Mouse (Mus musculus): Measurements from ENCODE around the gene Pla2g4a. TPM values are rescaled to one million over a fixed set of nuclear protein-coding genes. Genes with fewer than 3 reads are reported as not detected.

Gene Pla2g4a
- polyA plus RNA-seq, 1 experiment from 2014 or later: 23.6 TPM

DNA sequence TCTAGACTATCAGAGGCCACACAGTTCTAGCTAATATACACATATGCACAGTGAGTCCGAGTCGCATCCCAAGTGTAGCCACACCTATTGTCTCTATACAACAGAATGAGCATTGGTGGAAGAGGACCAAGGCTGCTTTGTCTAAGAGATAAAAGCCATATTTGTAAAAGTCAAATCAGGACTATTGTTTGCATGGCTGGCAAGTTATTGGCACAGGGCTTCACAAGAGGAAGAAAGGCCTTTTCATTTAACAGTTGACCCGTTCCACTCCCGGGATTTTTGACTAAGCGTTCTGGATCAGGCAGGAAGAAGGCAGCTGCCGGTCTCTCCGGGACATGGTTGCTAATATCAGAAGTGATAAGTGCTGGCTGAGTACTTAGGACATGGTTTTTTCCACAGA lies 41.8 kb downstream of the Pla2g4a start:
- no peaks in the 10 kb centered on the region for H3K27me3 ChIP-seq (replicated peaks; ENCODE audit: control insufficient read depth, insufficient read depth, low read length)
- H3K36me3 ChIP-seq (ENCODE audit: control insufficient read depth, insufficient read depth, low read length): no peaks in the 10 kb centered on the region
- no peak overlapping the region for H3K4me2 ChIP-seq
- H3K4me1 ChIP-seq (replicated peaks; ENCODE audit: control insufficient read depth, insufficient read depth, low read length): no peaks in the 10 kb centered on the region
- DNase-seq (ENCODE audit: low spot score): no peak
- WGBS: 80% methylated on average over 7 of the region's 7 CpGs
- no peak overlapping the region for H3K27ac ChIP-seq (ENCODE audit: low read depth, low read length)
- no peak overlapping the region for H3K9ac ChIP-seq (ENCODE audit: low read depth, low read length)
- no peaks in the 10 kb centered on the region for H3K9me3 ChIP-seq (ENCODE audit: control insufficient read depth, low read length)
- H3K4me3 ChIP-seq (ENCODE audit: low read depth, low read length): no peak overlapping the region
- ATAC-seq (replicated peaks; ENCODE audit: low FRiP score): no peak

DNA sequence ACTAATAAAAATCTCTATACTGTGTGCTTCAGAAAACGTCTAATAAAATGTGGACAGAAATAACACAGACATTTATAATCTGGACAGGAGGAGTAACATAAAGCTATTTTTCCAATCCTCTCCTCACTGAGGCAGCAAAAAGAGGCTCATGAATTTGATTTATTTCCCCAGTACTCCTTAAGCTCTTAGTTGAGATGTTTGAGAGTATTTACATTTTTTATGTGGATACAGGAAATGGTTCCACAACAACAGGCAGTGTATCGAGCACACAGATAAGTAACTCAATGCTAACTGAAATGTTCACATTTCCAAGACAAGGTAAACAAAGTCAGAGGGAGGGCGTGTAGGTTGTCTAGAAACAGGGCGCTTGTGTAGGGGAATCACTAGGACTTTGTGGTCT lies 48.1 kb downstream of the Pla2g4a start:
- DNase-seq (ENCODE audit: low spot score) (no peak), ATAC-seq (replicated peaks; ENCODE audit: low FRiP score) (no peak)
- no peak overlapping the region for H3K27ac ChIP-seq (ENCODE audit: low read depth, low read length)
- 67% methylated on average over 4 of the region's 4 CpGs for WGBS
- no peaks in the 10 kb centered on the region for H3K9me3 ChIP-seq (ENCODE audit: control insufficient read depth, low read length)
- no peak overlapping the region for H3K9ac ChIP-seq (ENCODE audit: low read depth, low read length)
- H3K4me1 ChIP-seq (replicated peaks; ENCODE audit: control insufficient read depth, insufficient read depth, low read length): no peaks in the 10 kb centered on the region
- H3K27me3 ChIP-seq (replicated peaks; ENCODE audit: control insufficient read depth, insufficient read depth, low read length): no peaks in the 10 kb centered on the region
- no peak overlapping the region for H3K4me2 ChIP-seq
- H3K4me3 ChIP-seq (ENCODE audit: low read depth, low read length): no peak overlapping the region
- no peaks in the 10 kb centered on the region for H3K36me3 ChIP-seq (ENCODE audit: control insufficient read depth, insufficient read depth, low read length)

DNA sequence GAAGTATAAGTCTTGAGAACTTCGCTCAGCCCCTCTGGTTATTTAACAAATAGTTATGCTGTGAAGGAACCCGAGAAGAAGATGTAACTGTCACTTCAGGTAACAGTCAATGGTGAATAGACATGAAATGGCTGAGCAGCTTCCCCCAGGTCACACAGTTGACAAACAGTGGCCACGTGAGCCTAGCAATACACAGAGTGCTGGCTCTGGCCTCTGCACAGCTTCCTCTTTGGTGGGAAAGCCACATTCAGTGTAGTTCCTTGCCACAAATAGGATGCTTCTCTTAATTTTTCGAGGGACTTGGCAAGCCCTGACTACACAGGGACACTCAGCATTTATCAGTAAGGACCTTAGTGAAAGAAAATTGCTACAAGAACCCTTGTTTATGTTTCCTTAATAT lies 50.0 kb downstream of the Pla2g4a start:
- Histone ChIP-seq H3K4me3 (ENCODE audit: low read depth, low read length) (no peak overlapping the region), H3K4me2 (no peak overlapping the region), H3K9me3 (ENCODE audit: control insufficient read depth, low read length) (no peaks in the 10 kb centered on the region), H3K36me3 (ENCODE audit: control insufficient read depth, insufficient read depth, low read length) (no peaks in the 10 kb centered on the region), H3K27ac (ENCODE audit: low read depth, low read length) (no peak overlapping the region), H3K9ac (ENCODE audit: low read depth, low read length) (no peak overlapping the region), H3K27me3 (replicated peaks; ENCODE audit: control insufficient read depth, insufficient read depth, low read length) (no peaks in the 10 kb centered on the region), H3K4me1 (replicated peaks; ENCODE audit: control insufficient read depth, insufficient read depth, low read length) (no peaks in the 10 kb centered on the region)
- 62% methylated on average over 4 of the region's 4 CpGs for WGBS
- no peak for ATAC-seq (replicated peaks; ENCODE audit: low FRiP score)
- no peak for DNase-seq (ENCODE audit: low spot score)

DNA sequence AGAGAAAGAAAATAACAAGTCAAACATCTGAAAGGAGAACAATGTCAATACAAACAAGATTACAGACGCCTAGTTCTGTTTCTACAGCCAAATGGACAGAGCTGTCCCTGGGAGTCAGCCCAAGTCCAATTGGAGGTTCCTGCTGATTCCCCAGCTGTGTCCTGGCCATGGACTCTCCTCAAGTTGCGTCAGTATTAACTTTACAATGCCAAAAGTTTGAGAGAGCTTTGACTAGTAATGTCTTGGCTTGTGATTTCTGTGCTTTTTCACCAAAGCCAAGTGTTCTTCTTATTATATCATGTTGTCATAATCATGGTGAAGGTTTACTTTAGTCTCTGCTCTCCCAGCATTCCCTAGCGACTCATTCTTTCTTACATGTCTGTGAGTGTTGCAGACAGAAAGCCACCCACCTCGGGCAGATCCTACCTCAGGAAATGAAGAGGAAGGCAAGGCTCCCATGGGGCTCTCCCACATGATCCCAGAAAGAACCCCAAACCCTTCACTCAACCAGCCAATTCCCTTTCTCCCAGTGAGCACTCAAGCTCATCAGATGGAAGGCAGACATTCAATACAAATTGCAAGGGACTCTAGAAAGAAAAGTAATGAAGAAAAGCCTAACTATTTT lies 63.0 kb downstream of the Pla2g4a start:
- Histone ChIP-seq H3K4me1 (replicated peaks; ENCODE audit: control insufficient read depth, insufficient read depth, low read length) (no peaks in the 10 kb centered on the region), H3K36me3 (ENCODE audit: control insufficient read depth, insufficient read depth, low read length) (no peaks in the 10 kb centered on the region), H3K9me3 (ENCODE audit: control insufficient read depth, low read length) (no peaks in the 10 kb centered on the region), H3K4me2 (no peak overlapping the region), H3K27me3 (replicated peaks; ENCODE audit: control insufficient read depth, insufficient read depth, low read length) (no peaks in the 10 kb centered on the region), H3K27ac (ENCODE audit: low read depth, low read length) (no peak overlapping the region), H3K4me3 (ENCODE audit: low read depth, low read length) (no peak overlapping the region), H3K9ac (ENCODE audit: low read depth, low read length) (no peak overlapping the region)
- no peak for ATAC-seq (replicated peaks; ENCODE audit: low FRiP score)
- no peak for DNase-seq (ENCODE audit: low spot score)
- 82% methylated on average over 4 of the region's 4 CpGs for WGBS

DNA sequence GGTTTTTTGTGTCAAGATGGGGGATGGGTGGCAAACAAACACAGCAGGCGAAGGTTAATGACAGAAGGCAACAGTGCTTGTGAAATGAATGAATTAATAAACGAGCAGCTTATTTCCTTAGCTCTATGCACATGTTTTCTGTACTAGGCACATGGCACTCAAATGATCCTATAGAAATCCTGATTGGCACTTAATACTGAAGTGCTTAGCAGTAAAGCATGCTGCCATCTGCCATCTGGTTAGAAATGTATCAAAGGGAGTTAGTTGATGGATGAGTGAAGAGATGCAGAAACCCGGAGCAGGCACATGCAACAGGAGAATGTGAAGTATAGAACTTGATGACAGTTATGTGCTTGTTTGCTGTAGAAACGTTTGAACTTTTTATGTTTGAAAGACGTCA lies 64.5 kb downstream of the Pla2g4a start:
- DNase-seq (ENCODE audit: low spot score) (no peak), ATAC-seq (replicated peaks; ENCODE audit: low FRiP score) (no peak)
- Histone ChIP-seq H3K27ac (ENCODE audit: low read depth, low read length) (no peak overlapping the region), H3K4me3 (ENCODE audit: low read depth, low read length) (no peak overlapping the region), H3K36me3 (ENCODE audit: control insufficient read depth, insufficient read depth, low read length) (no peaks in the 10 kb centered on the region), H3K9me3 (ENCODE audit: control insufficient read depth, low read length) (no peaks in the 10 kb centered on the region), H3K27me3 (replicated peaks; ENCODE audit: control insufficient read depth, insufficient read depth, low read length) (no peaks in the 10 kb centered on the region), H3K4me2 (no peak overlapping the region), H3K4me1 (replicated peaks; ENCODE audit: control insufficient read depth, insufficient read depth, low read length) (no peaks in the 10 kb centered on the region), H3K9ac (ENCODE audit: low read depth, low read length) (no peak overlapping the region)
- 70% methylated on average over 5 of the region's 5 CpGs for WGBS

DNA sequence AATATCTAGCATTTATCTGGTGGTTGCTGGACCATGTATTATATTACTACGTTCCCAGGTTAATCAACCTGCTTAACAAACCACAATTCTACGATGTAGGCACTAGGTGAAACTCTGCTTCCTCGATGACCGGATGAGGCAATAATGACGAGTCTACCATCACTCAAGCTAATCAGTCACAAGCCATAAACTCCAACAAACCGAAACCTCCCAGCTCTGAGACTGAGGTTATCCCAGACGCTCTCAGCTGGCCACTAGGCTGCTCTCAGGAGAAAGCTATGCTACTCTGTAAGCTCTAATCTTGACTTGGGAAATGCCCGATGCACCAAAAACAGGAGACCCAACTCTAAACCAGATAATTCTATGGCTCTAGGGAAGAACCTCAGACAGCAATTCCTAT lies 66.2 kb downstream of the Pla2g4a start:
- ATAC-seq (replicated peaks; ENCODE audit: low FRiP score): no peak

DNA sequence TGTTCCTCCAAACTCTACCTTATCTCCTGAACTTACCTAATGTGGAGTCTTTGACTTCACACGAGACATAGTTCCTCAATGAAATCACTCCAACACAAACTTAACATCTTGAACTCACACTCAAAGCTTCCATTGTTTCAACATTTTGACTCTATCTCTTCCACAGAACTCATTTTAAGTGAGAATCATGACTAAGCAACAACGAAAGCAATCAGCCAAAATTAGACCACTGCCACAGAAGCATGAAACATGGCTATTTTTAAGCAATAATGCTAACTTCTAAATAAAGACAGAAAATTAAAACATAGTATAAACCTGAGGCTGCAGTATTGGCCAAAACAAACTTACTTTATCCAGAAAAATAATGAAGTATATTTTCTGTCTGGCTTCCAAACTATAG lies 67.2 kb downstream of the Pla2g4a start:
- H3K4me3 ChIP-seq (ENCODE audit: low read depth, low read length): no peak overlapping the region
- no peak overlapping the region for H3K27ac ChIP-seq (ENCODE audit: low read depth, low read length)
- no peak overlapping the region for H3K4me2 ChIP-seq
- no peaks in the 10 kb centered on the region for H3K9me3 ChIP-seq (ENCODE audit: control insufficient read depth, low read length)
- DNase-seq (ENCODE audit: low spot score): no peak
- H3K36me3 ChIP-seq (ENCODE audit: control insufficient read depth, insufficient read depth, low read length): no peaks in the 10 kb centered on the region
- no peaks in the 10 kb centered on the region for H3K27me3 ChIP-seq (replicated peaks; ENCODE audit: control insufficient read depth, insufficient read depth, low read length)
- no peak overlapping the region for H3K9ac ChIP-seq (ENCODE audit: low read depth, low read length)
- ATAC-seq (replicated peaks; ENCODE audit: low FRiP score): no peak
- no peaks in the 10 kb centered on the region for H3K4me1 ChIP-seq (replicated peaks; ENCODE audit: control insufficient read depth, insufficient read depth, low read length)
- WGBS: 61% methylated on average over 2 of the region's 2 CpGs

More for the DNA sequence above, 66.2 kb downstream of the Pla2g4a start:
- no peak for DNase-seq (ENCODE audit: low spot score)
- no peaks in the 10 kb centered on the region for H3K4me1 ChIP-seq (replicated peaks; ENCODE audit: control insufficient read depth, insufficient read depth, low read length)
- no peak overlapping the region for H3K27ac ChIP-seq (ENCODE audit: low read depth, low read length)
- H3K9ac ChIP-seq (ENCODE audit: low read depth, low read length): no peak overlapping the region
- H3K4me2 ChIP-seq: no peak overlapping the region
- H3K36me3 ChIP-seq (ENCODE audit: control insufficient read depth, insufficient read depth, low read length): no peaks in the 10 kb centered on the region
- H3K9me3 ChIP-seq (ENCODE audit: control insufficient read depth, low read length): no peaks in the 10 kb centered on the region
- no peak overlapping the region for H3K4me3 ChIP-seq (ENCODE audit: low read depth, low read length)
- 88% methylated on average over 8 of the region's 8 CpGs for WGBS
- H3K27me3 ChIP-seq (replicated peaks; ENCODE audit: control insufficient read depth, insufficient read depth, low read length): no peaks in the 10 kb centered on the region

DNA sequence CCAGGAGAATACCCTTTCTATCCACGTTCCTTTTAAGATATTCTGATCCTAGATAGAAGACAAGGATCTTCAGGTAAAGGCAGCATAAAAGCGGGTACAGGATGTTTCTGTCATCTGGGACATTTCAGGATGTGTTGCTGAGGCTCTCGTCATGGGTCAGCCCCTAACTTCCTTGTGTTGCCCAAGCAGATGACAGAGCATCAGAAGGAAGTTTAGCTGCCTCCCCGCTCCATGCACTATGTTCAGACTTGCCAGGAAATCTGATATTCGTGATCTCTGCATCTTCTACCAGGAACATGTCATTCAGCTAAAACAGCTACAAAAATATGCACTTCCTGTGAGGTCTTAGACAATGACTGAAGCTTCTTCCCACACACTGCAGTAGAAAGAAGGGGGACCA lies 70.0 kb downstream of the Pla2g4a start:
- H3K27ac ChIP-seq (ENCODE audit: low read depth, low read length): no peak overlapping the region
- H3K4me3 ChIP-seq (ENCODE audit: low read depth, low read length): no peak overlapping the region
- H3K4me1 ChIP-seq (replicated peaks; ENCODE audit: control insufficient read depth, insufficient read depth, low read length): no peaks in the 10 kb centered on the region
- no peaks in the 10 kb centered on the region for H3K36me3 ChIP-seq (ENCODE audit: control insufficient read depth, insufficient read depth, low read length)
- ATAC-seq (replicated peaks; ENCODE audit: low FRiP score): no peak
- no peaks in the 10 kb centered on the region for H3K9me3 ChIP-seq (ENCODE audit: control insufficient read depth, low read length)
- no peaks in the 10 kb centered on the region for H3K27me3 ChIP-seq (replicated peaks; ENCODE audit: control insufficient read depth, insufficient read depth, low read length)
- no peak overlapping the region for H3K4me2 ChIP-seq
- DNase-seq (ENCODE audit: low spot score): no peak
- WGBS: 72% methylated on average over 5 of the region's 5 CpGs
- H3K9ac ChIP-seq (ENCODE audit: low read depth, low read length): no peak overlapping the region

DNA sequence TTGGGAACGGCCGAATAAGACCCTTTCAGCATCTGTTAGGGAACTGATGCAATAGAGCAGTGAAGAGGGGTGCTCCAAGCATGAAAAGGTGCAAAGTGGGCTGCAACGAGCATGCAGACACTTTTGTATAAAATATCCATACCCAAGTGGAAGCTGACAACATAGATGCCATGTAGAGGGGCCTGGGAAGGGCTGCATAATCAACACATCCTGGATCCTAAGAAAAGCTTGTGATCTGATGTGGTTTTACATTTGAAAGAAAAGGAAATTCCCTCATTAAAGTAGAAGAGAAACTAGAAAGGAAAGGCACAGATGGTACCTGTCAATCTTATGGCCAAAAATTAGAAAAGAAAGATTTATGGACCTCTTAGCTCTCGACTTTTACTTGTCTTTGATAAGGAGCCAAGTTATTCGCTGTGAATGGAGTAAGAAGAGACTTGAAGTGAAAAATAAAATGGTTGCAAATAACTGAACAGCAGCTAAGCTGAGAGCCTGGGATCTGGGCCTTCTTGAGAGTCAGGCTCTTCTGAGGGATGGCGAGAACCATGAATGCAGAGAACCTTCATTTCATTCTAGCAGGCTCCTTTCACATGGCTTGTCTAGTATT lies 78.6 kb downstream of the Pla2g4a start:
- Histone ChIP-seq H3K36me3 (ENCODE audit: control insufficient read depth, insufficient read depth, low read length) (no peaks in the 10 kb centered on the region), H3K27ac (ENCODE audit: low read depth, low read length) (no peak overlapping the region), H3K27me3 (replicated peaks; ENCODE audit: control insufficient read depth, insufficient read depth, low read length) (no peaks in the 10 kb centered on the region), H3K4me2 (no peak overlapping the region), H3K9me3 (ENCODE audit: control insufficient read depth, low read length) (no peaks in the 10 kb centered on the region), H3K4me3 (ENCODE audit: low read depth, low read length) (no peak overlapping the region), H3K4me1 (replicated peaks; ENCODE audit: control insufficient read depth, insufficient read depth, low read length) (no peaks in the 10 kb centered on the region), H3K9ac (ENCODE audit: low read depth, low read length) (no peak overlapping the region)
- DNase-seq (ENCODE audit: low spot score): no peak
- no peak for ATAC-seq (replicated peaks; ENCODE audit: low FRiP score)
- 71% methylated on average over 6 of the region's 6 CpGs for WGBS
